Mouse (Mus musculus): ENCODE results near the gene Bcorl1.

Bcorl1 gene

DNA sequence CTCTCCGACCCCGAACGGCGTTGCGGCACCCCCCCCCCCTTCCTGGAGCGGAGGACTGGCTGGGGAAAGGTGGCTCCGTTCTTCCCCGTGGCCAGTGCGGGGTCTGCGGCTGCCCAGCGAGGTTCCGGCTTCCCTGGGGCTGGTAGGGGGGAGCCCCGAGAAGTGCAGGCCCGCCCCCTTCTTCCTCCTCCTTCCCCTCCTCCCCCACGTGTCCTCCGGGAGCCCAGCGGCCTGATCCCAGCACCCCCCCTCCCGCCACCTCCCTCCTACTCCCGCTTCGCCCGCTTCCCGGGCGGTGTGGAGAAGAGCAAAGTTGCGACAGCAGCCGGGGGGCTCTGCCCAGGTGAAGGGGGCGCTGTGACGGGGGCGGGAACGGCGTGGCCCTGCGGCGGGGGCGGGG is at the start of gene Bcorl1:
TSS of gene Bcorl1 (plus strand) at position 218 of the 400 bp plus-strand sequence.
- DNase-seq (ENCODE audit: low spot score), result peak; percentile 20

- no peak for DNase-seq (ENCODE audit: low spot score)
These were observed 49.7 kb upstream of the Bcorl1 start for GRCm38 (mm10) chrX:48291413-48291812.

GRCm38 (mm10) chrX:48305356-48305755 is 35.8 kb upstream of the Bcorl1 start:
- no peak for DNase-seq (ENCODE audit: low spot score)

DNA sequence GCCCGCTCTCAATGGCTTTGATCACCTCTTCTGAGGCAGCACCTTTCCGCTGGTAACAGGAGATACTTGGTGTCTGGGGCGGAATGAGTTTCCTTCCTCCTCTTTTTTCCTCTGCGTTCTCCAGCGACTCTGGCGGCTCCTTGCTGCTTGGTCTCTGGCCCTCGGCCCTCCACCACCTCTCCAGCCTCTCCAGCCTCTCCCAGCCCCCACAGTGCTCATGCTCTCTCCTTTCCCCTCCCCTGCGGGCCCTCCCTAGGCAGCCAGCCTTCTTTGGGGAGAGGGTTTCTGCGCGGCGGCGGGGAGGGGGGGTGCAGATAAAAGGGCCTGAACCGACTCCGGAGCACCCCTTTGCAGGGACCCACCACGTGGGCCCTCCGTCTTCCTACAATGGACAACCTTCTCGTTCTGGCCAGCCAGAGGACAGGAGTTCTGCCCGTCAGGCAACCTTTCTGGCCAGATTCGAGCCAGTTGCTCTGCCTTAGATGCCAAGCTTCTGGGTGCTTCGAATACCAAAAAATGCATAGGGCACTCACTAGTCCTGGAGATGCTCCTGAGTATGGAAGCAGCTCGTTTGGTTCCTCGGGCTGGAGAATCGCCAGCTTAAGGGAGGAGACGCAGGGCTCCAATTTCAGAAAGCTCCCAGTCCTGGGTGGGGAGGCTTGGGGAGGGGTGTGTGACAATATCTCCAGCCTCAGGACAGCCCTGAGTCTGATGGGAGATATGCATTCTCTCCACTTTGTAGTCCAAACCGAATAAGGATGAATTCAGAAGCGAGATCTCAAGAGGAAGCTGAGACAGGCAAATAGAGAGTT is 30.2 kb upstream of the Bcorl1 start:
- DNase-seq (ENCODE audit: low spot score), result no peak

DNA sequence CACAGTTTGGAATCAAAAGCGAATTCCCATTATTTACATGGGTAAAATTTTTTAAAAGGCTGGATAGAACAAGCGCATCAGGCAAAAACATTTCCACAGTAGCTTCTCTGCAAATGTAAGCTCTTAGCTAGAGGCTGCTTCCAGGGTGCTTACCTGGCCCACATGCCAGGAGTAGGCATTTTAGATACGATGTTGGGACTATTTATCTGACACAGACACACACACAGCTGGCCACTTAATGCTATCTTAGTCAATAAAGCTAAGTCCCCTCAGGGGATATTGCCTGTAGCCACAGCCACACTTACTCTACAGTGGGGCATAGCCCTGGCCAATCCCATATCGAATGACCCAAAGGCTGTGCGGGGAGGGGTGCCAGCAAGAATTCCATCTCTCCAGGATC is 29.4 kb upstream of the Bcorl1 start:
- no peak for DNase-seq (ENCODE audit: low spot score)

DNA sequence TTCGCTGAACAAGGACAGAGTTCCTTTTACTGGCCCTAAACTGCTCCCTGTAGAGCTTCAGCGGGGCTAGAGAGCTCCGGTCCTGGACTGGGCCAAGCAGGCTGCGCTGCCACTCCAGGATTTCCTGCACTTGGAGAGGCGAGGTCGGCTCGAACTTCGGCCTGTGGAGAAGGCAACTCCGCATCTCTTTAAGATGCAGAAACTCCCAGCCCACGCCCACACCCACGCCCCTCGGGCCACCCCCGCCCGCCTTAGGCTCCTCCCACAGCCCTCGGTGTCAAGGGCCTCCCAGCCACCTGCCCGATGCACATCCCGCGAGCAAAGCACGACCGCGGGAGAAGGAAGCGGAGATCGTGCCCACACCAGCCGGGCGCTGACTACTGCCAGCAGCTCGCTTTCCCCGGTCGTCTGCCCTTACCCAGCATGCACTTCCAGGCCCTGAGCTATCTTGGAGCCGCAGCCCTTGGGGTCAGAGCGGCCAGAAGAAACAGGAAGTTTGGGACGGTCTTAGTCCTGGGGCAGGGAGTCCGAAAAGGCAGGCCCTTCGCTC is 26.6 kb upstream of the Bcorl1 start:
- DNase-seq (ENCODE audit: low spot score), result peak; percentile 72

- DNase-seq (ENCODE audit: low spot score), result no peak
These were observed 23.7 kb upstream of the Bcorl1 start for GRCm38 (mm10) chrX:48317444-48317843.

DNA sequence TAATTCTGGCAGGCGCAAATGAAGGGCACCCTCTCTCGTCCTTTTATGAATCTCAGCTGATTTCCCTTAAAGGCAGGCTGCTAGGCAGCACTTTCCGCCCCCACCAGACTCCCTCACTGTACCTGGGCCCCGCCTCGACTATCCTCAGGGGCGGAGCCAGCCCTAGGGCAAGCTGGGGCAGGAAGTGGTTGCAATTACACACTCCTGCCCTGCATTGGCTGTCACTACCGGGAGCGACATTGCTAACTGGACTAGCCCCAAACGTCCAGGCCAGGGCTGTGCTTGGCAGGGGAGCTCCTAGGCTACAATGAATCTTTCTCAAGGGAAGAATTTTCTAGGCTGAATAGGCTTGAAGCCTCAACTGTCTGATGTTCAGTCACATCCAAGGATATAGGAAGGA is 23.0 kb upstream of the Bcorl1 start:
- DNase-seq (ENCODE audit: low spot score), result no peak

DNA sequence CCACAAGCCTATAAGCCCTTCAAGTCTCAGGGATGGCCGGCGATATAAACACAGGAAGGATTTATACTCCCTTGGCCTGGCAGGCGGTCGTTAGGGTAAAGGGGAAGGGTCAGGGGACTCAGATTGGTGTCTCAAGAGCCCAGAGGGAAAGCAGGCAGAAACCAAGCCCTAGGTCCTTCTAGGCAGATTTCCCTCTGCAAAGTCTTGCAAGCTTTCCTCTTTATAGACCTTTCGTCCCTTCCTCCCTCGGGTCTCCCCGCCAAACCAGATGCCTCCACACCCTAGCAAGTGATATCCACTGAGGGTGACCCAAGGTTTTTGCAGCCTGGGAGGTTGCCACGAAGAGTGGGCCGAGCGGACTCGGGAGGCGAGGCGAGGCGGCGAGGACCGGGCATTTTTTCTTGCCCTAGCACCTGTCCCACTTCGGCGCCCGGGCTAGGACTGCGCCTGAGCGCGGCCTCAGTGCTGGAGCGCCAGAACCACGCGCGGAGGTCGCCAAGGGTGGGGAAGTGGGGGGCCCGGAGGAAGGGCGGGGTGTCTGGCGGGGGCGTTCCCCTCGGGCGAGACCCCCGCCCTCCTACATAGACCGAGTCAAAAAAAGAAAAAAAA is 613 bp upstream of the Bcorl1 start:
- DNase-seq (ENCODE audit: low spot score), result peak; percentile 7

DNA sequence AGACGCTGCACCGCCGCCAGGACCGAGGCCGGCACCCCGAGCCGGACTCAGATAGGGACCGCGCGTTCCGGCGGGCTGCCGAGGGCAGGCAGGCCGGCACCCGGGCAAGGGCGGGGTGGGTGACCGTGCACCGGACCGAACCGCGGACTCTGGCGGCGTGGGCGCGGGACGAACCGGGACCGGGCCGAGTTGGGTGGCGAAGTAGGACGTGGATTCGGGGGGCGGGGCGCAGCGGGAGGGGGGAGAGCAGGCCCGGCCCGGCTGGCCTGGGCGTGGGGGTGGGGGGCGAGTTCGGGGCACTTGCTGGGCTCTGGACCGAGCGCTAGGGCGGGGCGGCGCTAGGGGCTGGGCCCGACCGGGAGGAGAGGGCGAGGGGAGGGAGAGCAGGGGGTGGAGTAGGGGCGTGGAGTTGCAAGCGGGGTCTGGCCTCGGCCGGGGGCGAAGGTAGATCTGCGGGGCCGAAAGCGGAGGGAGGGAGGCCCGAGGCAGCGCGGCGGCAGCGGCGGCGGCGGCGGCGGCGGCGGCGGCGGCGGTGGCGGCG is 533 bp downstream of the Bcorl1 start:
- DNase-seq (ENCODE audit: low spot score), result peak; percentile 58

DNA sequence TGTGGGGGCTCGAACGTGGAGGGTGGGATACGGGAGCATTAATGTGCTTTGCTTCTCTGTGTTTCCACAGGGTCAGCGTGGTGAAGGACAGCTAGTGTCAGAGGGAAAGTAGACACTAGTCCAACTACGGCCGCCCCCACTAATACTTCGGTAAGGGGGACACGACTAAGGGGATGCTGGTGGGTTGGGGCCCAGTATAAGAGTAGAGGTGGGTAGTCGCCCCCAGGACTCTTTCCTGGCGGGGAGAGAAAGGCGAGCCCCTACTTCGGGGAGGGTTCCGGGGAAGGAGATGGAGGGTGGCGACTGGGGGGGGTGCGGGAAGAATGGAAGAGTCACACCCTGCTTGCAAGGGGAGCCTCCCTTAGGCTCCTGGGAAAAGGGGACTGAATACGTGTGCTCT is 1.6 kb downstream of the Bcorl1 start:
- DNase-seq (ENCODE audit: low spot score), result no peak

GRCm38 (mm10) chrX:48343461-48343952 is 2.3 kb downstream of the Bcorl1 start:
- peak; percentile 88 for DNase-seq (ENCODE audit: low spot score)

DNA sequence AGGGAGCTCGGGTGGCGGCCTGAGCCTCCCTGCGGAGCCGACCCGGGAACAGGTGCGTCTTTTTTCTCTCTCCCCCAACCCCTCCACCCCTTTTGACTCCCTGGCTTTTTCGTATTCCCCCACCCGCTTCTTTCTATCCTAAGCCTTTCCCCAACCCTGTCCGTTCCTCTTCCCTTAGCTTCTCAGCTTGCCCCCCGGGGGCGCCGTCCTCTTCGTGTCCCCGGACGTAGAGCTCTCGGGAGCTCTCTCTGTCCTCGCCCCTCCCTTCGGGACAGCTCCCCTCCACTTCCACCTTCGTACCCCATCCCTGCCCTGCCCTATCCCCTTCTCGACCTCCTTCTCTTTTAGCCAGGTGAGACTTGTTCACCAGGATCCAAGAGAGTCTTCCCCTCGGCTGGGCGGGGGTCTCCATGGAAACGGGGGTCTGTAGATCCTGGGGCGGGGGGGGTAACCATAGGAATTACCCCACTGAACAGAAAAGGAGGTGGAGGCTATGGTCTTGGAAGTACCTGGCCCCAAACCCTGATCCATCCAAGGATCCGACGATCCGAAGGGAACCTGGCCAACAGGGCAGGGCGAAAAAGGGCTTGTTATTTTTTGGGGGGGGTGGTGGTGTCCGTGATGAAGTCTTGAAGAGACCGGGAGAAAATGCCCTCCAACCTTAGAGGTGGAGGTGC is 2.9 kb downstream of the Bcorl1 start:
- DNase-seq (ENCODE audit: low spot score), result no peak

GRCm38 (mm10) chrX:48344643-48345384 is 3.7 kb downstream of the Bcorl1 start:
- DNase-seq (ENCODE audit: low spot score), result peak; percentile 51

DNA sequence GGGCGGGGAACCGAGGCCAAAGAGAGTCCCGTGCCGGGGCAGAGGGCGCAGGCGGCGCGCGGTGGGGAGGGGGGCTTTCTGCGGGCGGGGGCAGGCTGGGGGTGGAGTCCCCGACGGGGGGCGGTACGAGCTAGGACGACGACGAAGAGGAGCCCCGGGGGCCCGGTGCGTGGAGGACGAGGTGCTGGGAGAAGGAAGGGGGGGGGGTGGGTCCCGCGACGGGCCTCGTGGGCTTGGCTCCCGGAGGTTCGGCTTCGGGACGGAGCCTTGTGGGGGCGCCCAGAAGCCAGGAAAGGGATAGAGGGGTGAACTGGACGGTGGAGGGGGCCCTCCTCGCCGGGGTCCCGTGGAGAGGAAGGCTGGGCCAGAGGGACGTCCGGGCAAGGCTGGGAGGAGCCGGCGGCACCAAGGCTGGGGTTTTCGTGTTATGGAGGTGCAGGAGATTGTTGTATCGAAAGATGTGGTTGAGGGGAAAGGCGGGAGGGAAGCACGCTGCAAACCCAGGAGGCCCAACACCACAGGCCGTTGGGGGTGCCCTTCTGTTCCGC is 4.3 kb downstream of the Bcorl1 start:
- peak; percentile 4 for DNase-seq (ENCODE audit: low spot score)

GRCm38 (mm10) chrX:48355346-48355745 is 14.2 kb downstream of the Bcorl1 start:
- DNase-seq (ENCODE audit: low spot score), result no peak

DNA sequence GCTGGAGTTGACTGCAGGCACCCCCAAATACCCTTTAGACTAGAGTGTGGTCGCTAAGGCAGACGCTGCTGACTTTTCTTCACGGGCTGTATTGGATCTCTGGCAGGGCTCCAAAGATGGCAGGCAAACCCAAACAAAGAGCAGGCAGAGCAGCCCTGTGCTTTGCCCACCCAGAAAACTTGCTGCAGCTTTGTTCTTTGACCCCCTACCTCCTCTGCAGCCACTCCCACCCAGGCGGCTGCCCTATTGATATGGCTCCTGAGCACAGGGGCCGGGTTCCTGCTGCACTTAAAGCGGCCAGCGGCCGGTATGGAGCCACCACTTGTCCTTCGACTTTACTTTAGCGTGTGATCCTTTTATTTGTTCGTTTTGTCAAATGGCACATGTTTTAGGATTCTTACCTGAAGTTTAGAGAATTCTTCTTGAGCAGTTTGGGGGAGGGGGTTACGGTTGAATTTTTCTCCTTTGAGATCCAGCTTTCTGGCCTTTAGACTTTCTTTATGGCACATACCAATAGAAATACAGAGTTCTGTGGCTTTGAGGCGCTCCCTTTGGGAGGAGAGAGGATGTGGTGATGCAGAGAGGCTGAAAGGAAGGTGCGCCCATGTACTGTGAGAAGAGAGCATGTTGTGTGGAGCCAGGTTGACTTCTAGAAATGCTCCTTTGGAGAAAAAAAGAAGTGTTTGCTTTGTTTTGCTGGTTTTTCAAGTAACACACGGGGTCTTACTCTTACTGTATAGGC is 24.8 kb downstream of the Bcorl1 start:
- DNase-seq (ENCODE audit: low spot score), result no peak

- no peak for DNase-seq (ENCODE audit: low spot score)
These were observed 26.7 kb downstream of the Bcorl1 start for GRCm38 (mm10) chrX:48367841-48368240.

GRCm38 (mm10) chrX:48383643-48384042 is 42.5 kb downstream of the Bcorl1 start:
- peak; percentile 23 for DNase-seq (ENCODE audit: low spot score)

DNA sequence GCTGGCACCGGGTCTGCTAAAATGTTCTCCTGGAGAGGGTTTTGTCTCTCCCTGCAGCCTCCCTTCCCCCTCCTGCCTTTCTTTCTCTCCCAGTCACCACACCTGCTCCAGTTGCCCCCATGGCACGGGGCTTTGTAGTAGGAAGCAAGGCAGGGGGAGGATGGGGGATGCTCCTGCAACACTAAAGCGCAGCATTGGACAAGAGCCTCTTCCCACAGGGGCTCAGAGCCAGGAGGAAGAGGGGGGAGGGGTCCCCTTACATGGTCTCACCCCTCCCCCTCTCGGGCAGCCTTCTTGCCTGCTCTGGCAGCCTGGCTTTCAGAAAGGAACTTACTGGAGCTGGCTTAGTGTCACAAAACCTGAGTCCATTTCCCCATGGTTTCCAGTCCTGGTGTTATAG is 44.8 kb downstream of the Bcorl1 start:
- DNase-seq (ENCODE audit: low spot score), result no peak

- no peak for DNase-seq (ENCODE audit: low spot score)
These were observed 48.2 kb downstream of the Bcorl1 start for GRCm38 (mm10) chrX:48389380-48389779.

All from embryo, embryonic 10 days (tissue).